Mouse (Mus musculus): ENCODE measurements around the gene Hoxb1.

- TF ChIP-seq CEBPB (IDR thresholded peaks at IDR 0.05; ENCODE audit: insufficient read depth, poor library complexity, severe bottlenecking) (no peak), POLR2A (IDR thresholded peaks at IDR 0.05; ENCODE audit: insufficient read length, low read depth) (no peak), MYOD1 (IDR thresholded peaks at IDR 0.05; ENCODE audit: control insufficient read depth in 1 of 3, insufficient read length in 2 of 3, low read depth in 2 of 3) (no peak), TCF12 (IDR thresholded peaks at IDR 0.05; ENCODE audit: insufficient read depth, poor library complexity, severe bottlenecking) (no peak), MAX (IDR thresholded peaks at IDR 0.05; ENCODE audit: low read depth) (no peak), USF1 (IDR thresholded peaks at IDR 0.05; ENCODE audit: low read depth) (no peak), POLR2AphosphoS2 (IDR thresholded peaks at IDR 0.05; ENCODE audit: insufficient read length, low read depth) (no peak), SRF (IDR thresholded peaks at IDR 0.05; ENCODE audit: control insufficient read depth, insufficient read length, low read depth) (no peak), E2F4 (IDR thresholded peaks at IDR 0.05; ENCODE audit: insufficient read depth) (no peak), MYOG (IDR thresholded peaks at IDR 0.05; ENCODE audit: control insufficient read depth in 1 of 3, insufficient read depth in 1 of 3, insufficient read length in 2 of 3, low read depth in 2 of 3) (no peak), TCF3 (IDR thresholded peaks at IDR 0.05; ENCODE audit: insufficient read length, low read depth) (no peak), REST (IDR thresholded peaks at IDR 0.05; ENCODE audit: insufficient read depth, insufficient read length) (no peak)
Observed at GRCm38 (mm10) chr11:96334998-96335397, 30.6 kb upstream of the Hoxb1 start.

Measured in myocyte (in vitro differentiated cells).